Mouse (Mus musculus) common myeloid progenitor, adult 5-6 weeks (primary cell): Measurements from ENCODE around the gene Asic1. TPM values are rescaled to one million over a fixed set of nuclear protein-coding genes. Genes with fewer than 3 reads are reported as not detected.
A peak's percentile ranks its signal among the peaks of the same experiment; 100 is the strongest.

Source experiments
- ATAC-seq: replicated peaks from 2 replicates; pipeline ENCODE4 v1.8.0; 2016; ENCODE audit warnings: low read depth, mild to moderate bottlenecking, moderate TSS enrichment, inconsistent platforms; ENCODE audit not compliant: poor library complexity, severe bottlenecking
- total RNA-seq: library from RNA; stranded (forward); fragments of 200-1000, 187-1606 nt; gene quantifications from 2 replicates; pipeline ENCODE4 v1.2.3, GENCODE M21; 2017

Gene Asic1
- total RNA-seq, 1 experiment from 2014 or later = not detected

GRCm38 (mm10) chr15:99662371-99662770 lies 7.8 kb upstream of the Asic1 start:
- no peak for ATAC-seq

DNA sequence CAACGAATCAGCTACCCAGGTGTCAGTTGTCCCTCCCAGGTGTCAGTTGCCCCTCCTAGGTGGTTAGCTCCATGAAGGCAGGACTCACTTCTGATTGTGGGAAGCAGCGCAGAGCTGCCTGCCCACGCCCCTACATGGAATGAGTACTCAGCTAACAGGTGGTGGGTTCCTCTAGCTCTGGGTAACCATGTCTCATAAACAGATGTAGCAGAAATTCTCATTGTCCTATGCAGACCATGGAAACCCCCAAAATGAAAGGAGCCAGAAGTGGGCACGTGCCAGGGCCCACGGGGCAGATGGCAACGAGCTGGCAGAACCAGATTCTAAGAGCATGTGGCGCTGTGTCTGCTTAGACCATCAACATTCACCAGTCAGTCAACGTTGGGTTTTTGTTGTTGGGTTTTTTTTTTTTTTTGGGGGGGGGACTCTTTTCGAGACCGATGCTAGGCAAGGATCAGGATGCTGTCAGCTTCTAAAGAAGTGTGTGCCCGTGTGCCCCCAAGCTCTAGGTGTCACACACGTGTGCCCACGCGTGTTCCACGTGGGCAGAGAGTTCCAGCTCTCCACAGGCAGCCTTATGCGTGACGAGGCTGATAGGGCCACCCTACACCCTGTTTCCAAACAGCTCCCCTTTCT lies 6.1 kb upstream of the Asic1 start:
- ATAC-seq = no peak

DNA sequence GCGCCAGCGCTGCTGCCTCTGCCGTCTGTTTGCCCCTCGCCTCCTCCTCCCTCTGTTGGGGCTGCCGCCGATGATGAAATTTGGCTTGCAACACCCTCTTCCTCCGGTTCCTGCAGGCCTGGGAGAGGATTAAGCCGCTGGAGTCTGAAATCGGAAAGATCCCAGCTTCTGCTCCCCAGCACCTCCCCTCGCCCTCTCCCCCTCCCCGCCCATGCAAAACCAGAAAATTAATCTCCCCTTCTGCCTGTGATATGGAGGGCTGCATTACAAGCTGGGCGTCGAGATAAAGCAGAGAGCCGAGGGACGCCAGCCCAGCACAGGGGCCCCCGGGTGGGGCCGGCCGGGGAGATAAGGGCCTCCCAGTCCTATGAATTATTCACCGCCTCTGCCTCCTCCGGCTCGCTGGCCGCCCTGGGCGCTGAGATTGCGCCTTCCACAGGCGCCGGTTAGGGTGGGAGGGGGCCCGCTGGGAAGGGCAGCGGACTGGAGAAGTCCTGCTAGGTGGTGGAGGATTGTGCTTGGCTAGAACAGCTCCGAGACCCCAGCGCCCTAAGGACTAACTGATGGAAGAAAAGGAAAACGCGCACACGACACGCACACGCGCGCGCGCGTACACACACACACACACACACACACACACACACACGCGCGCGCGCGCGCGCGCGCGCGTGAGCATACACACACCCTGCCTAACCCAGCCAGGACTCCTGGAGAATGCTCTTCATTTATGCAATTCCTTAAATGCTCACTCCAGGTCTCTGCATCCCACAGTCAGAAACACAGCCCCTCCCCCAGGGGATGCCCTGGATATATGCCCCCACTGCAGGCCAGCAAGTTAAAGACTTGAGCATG lies 5.3 kb upstream of the Asic1 start:
- ATAC-seq = peak; percentile 84

GRCm38 (mm10) chr15:99667544-99667943 lies 2.6 kb upstream of the Asic1 start:
- ATAC-seq = no peak

DNA sequence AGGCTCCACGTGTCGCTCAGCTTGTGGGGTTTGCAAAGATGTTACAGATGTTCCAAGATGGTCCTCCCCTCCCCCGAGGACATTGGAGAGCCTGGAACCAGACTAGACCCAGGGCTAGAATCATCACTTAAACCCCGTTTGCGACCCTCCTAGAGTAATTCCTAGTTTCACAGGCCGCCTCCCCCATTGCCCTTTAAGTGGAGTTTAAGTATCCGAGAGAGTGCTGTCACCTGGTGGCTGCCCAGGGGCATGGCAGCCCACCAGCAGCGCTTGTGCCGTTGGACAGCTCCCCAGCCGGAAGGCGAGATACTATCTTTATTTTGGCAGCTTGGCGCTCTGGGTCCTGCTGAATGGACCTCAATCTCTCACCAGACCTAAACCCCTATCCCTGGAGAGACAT lies 1.3 kb upstream of the Asic1 start:
- ATAC-seq = peak; percentile 44

DNA sequence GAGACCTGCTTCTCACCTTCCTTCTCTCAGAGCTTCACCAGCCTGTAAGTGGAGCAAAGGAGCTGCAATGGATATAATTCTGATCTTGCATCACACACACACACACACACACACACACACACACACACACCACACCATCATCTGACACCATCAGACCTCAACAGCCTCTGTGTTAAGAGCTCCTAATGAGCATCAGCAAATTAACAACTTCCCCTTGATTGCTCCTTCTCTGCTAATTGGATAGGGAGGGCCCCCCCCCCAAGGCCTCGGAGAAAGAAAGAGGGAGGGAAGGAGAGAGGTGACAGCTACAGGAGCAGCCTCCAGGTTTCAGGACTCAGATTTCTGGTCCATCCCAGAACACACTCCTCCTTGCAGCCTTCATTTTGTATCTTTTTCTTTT lies 776 bp upstream of the Asic1 start:
- ATAC-seq = no peak

GRCm38 (mm10) chr15:99670964-99671670 lies 949 bp downstream of the Asic1 start:
- ATAC-seq = no peak

- ATAC-seq = no peak
Measured at GRCm38 (mm10) chr15:99671783-99672182, 1.6 kb downstream of the Asic1 start.

DNA sequence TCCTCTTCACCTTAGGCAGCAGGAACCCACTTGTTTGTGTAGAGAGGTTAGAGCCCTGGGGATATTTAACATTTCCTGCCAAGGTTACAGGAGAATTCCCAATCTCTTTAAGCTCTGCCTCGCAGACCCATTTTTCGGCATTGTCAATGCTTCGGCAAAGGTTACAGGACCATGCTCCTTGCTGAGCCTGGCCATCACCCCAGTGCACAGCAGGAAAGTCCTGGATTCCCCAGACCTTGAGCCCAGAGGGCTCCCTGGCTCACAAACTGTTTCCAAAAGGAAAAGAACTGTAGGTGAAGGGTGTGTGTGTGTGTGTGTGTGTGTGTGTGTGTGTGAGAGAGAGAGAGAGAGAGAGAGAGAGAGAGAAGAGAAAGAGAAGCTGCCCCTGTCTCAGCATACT lies 4.7 kb downstream of the Asic1 start:
- no peak for ATAC-seq

DNA sequence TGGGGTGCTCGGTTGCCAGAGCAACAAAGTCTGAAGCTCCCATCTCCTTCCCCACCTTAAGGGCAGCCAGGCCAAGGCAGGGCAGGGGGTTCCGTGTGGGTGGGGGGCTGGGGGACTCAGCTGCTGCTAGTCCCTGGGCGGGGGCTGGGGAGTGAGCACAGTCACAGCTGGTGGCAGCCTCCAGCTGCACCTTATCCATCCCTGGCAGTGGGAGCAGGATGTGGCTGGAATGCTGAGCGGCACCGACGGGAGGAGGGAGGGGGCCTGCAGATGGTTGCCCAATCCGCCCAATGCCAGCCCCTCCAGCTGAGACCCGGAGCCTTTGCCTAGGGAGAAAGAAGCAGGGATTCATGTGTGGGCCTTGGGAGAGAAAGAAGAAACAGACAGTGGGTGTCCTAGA lies 6.9 kb downstream of the Asic1 start:
- ATAC-seq = no peak

- no peak for ATAC-seq
Measured at GRCm38 (mm10) chr15:99678063-99678800, 8.1 kb downstream of the Asic1 start.

GRCm38 (mm10) chr15:99679008-99679407 lies 8.8 kb downstream of the Asic1 start:
- no peak for ATAC-seq

DNA sequence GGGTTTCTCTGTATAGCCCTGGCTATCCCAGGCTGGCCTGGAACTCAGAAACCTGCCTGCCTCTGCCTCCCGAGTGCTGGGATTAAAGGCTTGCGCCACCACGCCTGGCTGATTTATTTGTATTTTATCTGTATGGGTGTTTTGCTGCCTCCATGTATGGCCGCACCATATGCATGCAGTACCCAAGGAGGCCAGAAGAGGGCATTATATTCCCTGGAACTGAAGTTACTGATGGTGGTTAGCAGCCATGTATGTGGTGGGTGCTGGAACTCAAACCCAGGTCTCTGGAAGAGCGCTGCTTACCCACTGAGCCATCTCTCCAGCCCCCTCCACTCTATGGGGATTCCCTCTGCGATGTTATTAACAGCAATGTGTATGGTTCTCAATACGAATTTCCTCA lies 12.7 kb downstream of the Asic1 start:
- no peak for ATAC-seq

DNA sequence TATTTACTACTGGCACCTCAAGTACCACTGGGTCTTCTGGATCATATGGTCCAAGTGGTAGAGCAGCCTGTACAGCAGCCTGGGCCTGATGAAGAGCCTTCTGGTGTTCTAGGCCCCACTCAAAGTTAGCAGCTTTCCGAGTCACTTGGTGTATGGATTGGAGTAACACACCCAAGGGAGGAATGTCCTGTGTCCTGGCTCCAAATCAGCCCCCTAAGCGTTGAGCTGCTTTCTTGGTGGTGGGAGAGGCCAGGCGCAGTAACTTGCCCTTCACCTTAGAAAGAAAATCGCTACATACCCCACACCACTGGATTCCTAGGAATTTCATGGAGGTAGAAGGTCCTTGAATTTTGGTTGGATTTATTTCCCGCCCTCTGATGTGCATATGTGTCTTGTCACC lies 14.0 kb downstream of the Asic1 start:
- no peak for ATAC-seq

GRCm38 (mm10) chr15:99688712-99689111 lies 18.5 kb downstream of the Asic1 start:
- peak; percentile 81 for ATAC-seq

- ATAC-seq = no peak
Measured at GRCm38 (mm10) chr15:99690924-99691323, 20.8 kb downstream of the Asic1 start.

- ATAC-seq = no peak
Measured at GRCm38 (mm10) chr15:99691976-99692375, 21.8 kb downstream of the Asic1 start.

DNA sequence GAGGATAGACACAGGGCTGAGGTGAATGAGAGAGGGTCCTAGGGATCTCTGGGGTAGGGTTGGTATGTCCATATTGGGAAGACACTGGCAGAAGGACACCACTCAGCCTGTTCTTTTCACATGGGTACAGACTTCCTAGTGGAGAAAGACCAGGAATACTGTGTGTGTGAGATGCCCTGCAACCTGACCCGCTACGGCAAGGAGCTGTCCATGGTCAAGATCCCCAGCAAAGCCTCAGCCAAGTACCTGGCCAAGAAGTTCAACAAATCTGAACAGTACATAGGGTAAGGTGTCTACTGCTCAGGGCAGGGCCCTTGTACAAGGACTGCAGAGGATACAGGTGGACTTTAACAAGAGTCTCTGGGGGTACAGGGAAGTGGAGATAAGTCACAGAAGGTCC lies 27.1 kb downstream of the Asic1 start:
- ATAC-seq = no peak

GRCm38 (mm10) chr15:99698533-99699085 lies 28.4 kb downstream of the Asic1 start:
- no peak for ATAC-seq

- ATAC-seq = no peak
Measured at GRCm38 (mm10) chr15:99699715-99700114, 29.5 kb downstream of the Asic1 start.
